Mouse (Mus musculus): ENCODE data around the gene Uhrf1bp1l. TPM values are rescaled to one million over a fixed set of nuclear protein-coding genes. Genes with fewer than 3 reads are reported as not detected.

Gene Uhrf1bp1l
- total RNA-seq, 1 experiment from 2014 or later, result 92.7 TPM

GRCm38 (mm10) chr10:89746581-89746980 is 1.8 kb downstream of the Uhrf1bp1l start:
- no peak for DNase-seq

GRCm38 (mm10) chr10:89747221-89747905 is 2.6 kb downstream of the Uhrf1bp1l start:
- peak; percentile 11 for DNase-seq

- no peak for DNase-seq
Observed at GRCm38 (mm10) chr10:89747911-89748310, 3.1 kb downstream of the Uhrf1bp1l start.

- DNase-seq, result no peak
Observed at GRCm38 (mm10) chr10:89748619-89749018, 3.8 kb downstream of the Uhrf1bp1l start.

GRCm38 (mm10) chr10:89751069-89751468 is 6.3 kb downstream of the Uhrf1bp1l start:
- DNase-seq, result no peak

GRCm38 (mm10) chr10:89755231-89755630 is 10.4 kb downstream of the Uhrf1bp1l start:
- DNase-seq, result no peak

GRCm38 (mm10) chr10:89760772-89761171 is 16.0 kb downstream of the Uhrf1bp1l start:
- DNase-seq, result no peak

GRCm38 (mm10) chr10:89764457-89765121 is 19.8 kb downstream of the Uhrf1bp1l start:
- no peak for DNase-seq

- no peak for DNase-seq
Observed at GRCm38 (mm10) chr10:89765790-89766714, 21.3 kb downstream of the Uhrf1bp1l start.

GRCm38 (mm10) chr10:89768352-89769020 is 23.7 kb downstream of the Uhrf1bp1l start:
- no peak for DNase-seq

- no peak for DNase-seq
Observed at GRCm38 (mm10) chr10:89769096-89769495, 24.3 kb downstream of the Uhrf1bp1l start.

- no peak for DNase-seq
Observed at GRCm38 (mm10) chr10:89771894-89772293, 27.1 kb downstream of the Uhrf1bp1l start.

GRCm38 (mm10) chr10:89776029-89776428 is 31.2 kb downstream of the Uhrf1bp1l start:
- no peak for DNase-seq

- no peak for DNase-seq
Observed at GRCm38 (mm10) chr10:89791870-89792269, 47.1 kb downstream of the Uhrf1bp1l start.

- DNase-seq, result no peak
Observed at GRCm38 (mm10) chr10:89794121-89794520, 49.3 kb downstream of the Uhrf1bp1l start.

- DNase-seq, result no peak
Observed at GRCm38 (mm10) chr10:89819146-89819545, 74.4 kb downstream of the Uhrf1bp1l start.

- no peak for DNase-seq
Observed at GRCm38 (mm10) chr10:89823906-89824305, 79.1 kb downstream of the Uhrf1bp1l start.

- DNase-seq, result no peak
Observed at GRCm38 (mm10) chr10:89826896-89827295, 82.1 kb downstream of the Uhrf1bp1l start.

- no peak for DNase-seq
Observed at GRCm38 (mm10) chr10:89832334-89832733, 87.5 kb downstream of the Uhrf1bp1l start.

GRCm38 (mm10) chr10:89833166-89833565 is 88.4 kb downstream of the Uhrf1bp1l start:
- peak; percentile 24 for DNase-seq

GRCm38 (mm10) chr10:89837476-89837875 is 92.7 kb downstream of the Uhrf1bp1l start:
- DNase-seq, result no peak

- no peak for DNase-seq
Observed at GRCm38 (mm10) chr10:89838834-89839233, 94.0 kb downstream of the Uhrf1bp1l start.
